Mouse (Mus musculus) lung, postnatal 0 days (tissue): ENCODE data around the gene Acer3.

ENCODE experiments used
- CTCF ChIP-seq: IDR thresholded peaks from 2 replicates; pipeline ENCODE4 v1.5.1; 2016; ENCODE audit warnings: antibody characterized with exemption, mild to moderate bottlenecking
- EP300 ChIP-seq: IDR thresholded peaks from 2 replicates; pipeline ENCODE4 v1.6.1; 2016; ENCODE audit warnings: antibody characterized with exemption, mild to moderate bottlenecking, control low read depth

DNA sequence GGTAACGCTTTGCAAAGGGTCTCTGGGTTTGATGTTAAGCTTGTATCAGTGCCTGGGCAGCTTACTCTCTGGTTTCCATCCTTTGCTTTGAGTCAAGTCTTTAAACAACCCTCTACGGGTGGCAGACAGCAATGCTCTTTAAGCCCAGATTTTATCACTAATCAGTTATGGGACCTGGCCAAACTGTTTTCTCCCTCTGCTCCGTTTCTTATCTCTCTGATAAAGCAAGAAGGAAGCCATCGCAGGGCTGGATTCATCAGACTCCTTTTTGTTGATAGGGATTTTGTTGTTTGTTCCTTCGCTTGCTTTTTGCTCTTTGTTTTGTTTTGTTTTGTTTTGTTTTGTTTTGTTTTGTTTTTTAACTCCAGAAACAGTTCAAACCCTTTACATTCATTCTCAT lies 19.3 kb upstream of the Acer3 start:
- TF ChIP-seq CTCF (no peak), EP300 (no peak)
